In genomic region chr11:85261192-85261591, GRCm38 (mm10) we compare ENCODE assay signal across 10 mouse cellular contexts. TPM values are rescaled to one million over a fixed set of nuclear protein-coding genes. Genes with fewer than 3 reads are reported as not detected.
DNase-seq lines count a peak whose midpoint lies in the region; ATAC-seq and TF ChIP-seq lines count a peak whose summit lies in the region.
"Had no signal": no experiment of that assay in that cellular context is flagged by ENCODE, and none has a peak within 500 bp of the region (broad histone marks: within the 10 kb centered on the region; RNA-seq: fewer than 3 reads in every experiment).

No protein-coding gene starts in this region.

- no peak overlapping the region for H3K4me3 ChIP-seq in thymus, adult 2 months (ENCODE audit: control insufficient read depth, insufficient read depth, low read length)
- H3K4me3 ChIP-seq: embryonic facial prominence, embryonic 15.5 days; neural tube, embryonic 12.5 days had no signal

- DNase-seq in heart, adult 8-10 months (ENCODE audit: low spot score), result peak; percentile 71
- no peak for DNase-seq in heart, adult 11 months
- DNase-seq in adipocyte (ENCODE audit: low spot score), result peak; percentile 84
- DNase-seq in heart, postnatal 36 days, result peak; percentile 76 to 80
- DNase-seq in left cerebral cortex, postnatal 36 days (ENCODE audit: low spot score in 2 of 2), result peak; percentile 32 to 51
- DNase-seq in ovary, postnatal 10 days (ENCODE audit: low spot score), result peak; percentile 45
- DNase-seq in thymus, adult 2 months, result peak; percentile 80

- peak; percentile 73 for ATAC-seq in common myeloid progenitor, adult 5-6 weeks (replicated peaks; ENCODE audit: low read depth, poor library complexity, severe bottlenecking)

- WGBS in thymus, adult 2 months, result 22% methylated on average over 7 of the region's 7 CpGs

- TF ChIP-seq POLR2A in thymus, adult 2 months (IDR thresholded peaks at IDR 0.05; ENCODE audit: control insufficient read depth, extremely low read depth, insufficient read depth, low read length, poor library complexity), result no peak

- no peaks in the 10 kb centered on the region for H3K36me3 ChIP-seq in thymus, adult 2 months (ENCODE audit: control insufficient read depth, insufficient read depth, low read length)
- H3K36me3 ChIP-seq: embryonic facial prominence, embryonic 15.5 days; neural tube, embryonic 12.5 days had no signal

- no peaks in the 10 kb centered on the region for H3K4me1 ChIP-seq in thymus, adult 2 months (replicated peaks; ENCODE audit: control insufficient read depth, insufficient read depth, low read length)
- H3K4me1 ChIP-seq: embryonic facial prominence, embryonic 15.5 days; neural tube, embryonic 12.5 days had no signal

- no peak overlapping the region for H3K27ac ChIP-seq in thymus, adult 2 months (ENCODE audit: control insufficient read depth, insufficient read depth, low read length)
- H3K27ac ChIP-seq: embryonic facial prominence, embryonic 15.5 days; neural tube, embryonic 12.5 days had no signal

- TF ChIP-seq CTCF in thymus, adult 2 months (IDR thresholded peaks at IDR 0.05; ENCODE audit: borderline replicate concordance, control insufficient read depth, extremely low read depth, insufficient read depth, low read length, poor library complexity), result no peak

- H3K27me3 ChIP-seq in thymus, adult 2 months (ENCODE audit: control insufficient read depth, insufficient read depth, low read length), result no peaks in the 10 kb centered on the region
- H3K27me3 ChIP-seq: embryonic facial prominence, embryonic 15.5 days; neural tube, embryonic 12.5 days had no signal

- intact Hi-C loops in heart, postnatal 36 days (cut with DNase I), result loop anchor here (1.0 kb wide), 2 partner anchors 91 to 342 kb away; partner anchors contain the start of gene 1700125H20Rik
- intact Hi-C loops in left cerebral cortex, postnatal 36 days (cut with DNase I), result loop anchor here (5.0 kb wide), 1 partner anchor 89 kb away; the partner anchor contains the start of gene 1700125H20Rik

RNA-seq across cellular contexts. Expression of gene Appbp2, which starts 26.3 kb away (rescaled TPM):
- 10 to 100 TPM; 13.9 to 15.4 (median 15.3) TPM for total RNA-seq in heart, adult 8-10 months (2022)
- total RNA-seq in common myeloid progenitor, adult 5-6 weeks (2017), result 28.9 and 39.4 TPM in 2 replicates
- total RNA-seq in heart, postnatal 36 days (2021), result 10 to 100 TPM; 14.7 to 16.8 TPM
- 10 to 100 TPM; 57.0 to 59.8 TPM for total RNA-seq in left cerebral cortex, postnatal 36 days (2021)
- 13.8 and 17.8 TPM in 2 replicates for polyA plus RNA-seq in thymus, adult 2 months (2012; rRNA removed)

RNA-seq across cellular contexts. Expression of gene Ppm1d, which starts 49.9 kb away (rescaled TPM):
- total RNA-seq in heart, adult 8-10 months (2022), result 1 to 10 TPM; 6.8 to 8.9 (median 8.0) TPM
- total RNA-seq in common myeloid progenitor, adult 5-6 weeks (2017), result 12.1 and 16.6 TPM in 2 replicates
- 10 to 100 TPM; 10.5 to 11.3 TPM for total RNA-seq in heart, postnatal 36 days (2021)
- total RNA-seq in left cerebral cortex, postnatal 36 days (2021), result 10 to 100 TPM; 17.5 to 19.9 TPM
- 12.8 and 15.2 TPM in 2 replicates for polyA plus RNA-seq in thymus, adult 2 months (2012; rRNA removed)
